Mouse (Mus musculus) v-Abl transformed pro-B cells (cell line): ENCODE results near the gene Ube2d1.

Source experiments
- in situ Hi-C, 2 experiments: fragments of 400-800 bp; cut with MboI; formaldehyde crosslinking; loops; one replicate each; pipeline ENCODE4 v1.15.1; 2025; ENCODE audit not compliant: unreplicated experiment in 2 of 2

The Ube2d1 gene

DNA sequence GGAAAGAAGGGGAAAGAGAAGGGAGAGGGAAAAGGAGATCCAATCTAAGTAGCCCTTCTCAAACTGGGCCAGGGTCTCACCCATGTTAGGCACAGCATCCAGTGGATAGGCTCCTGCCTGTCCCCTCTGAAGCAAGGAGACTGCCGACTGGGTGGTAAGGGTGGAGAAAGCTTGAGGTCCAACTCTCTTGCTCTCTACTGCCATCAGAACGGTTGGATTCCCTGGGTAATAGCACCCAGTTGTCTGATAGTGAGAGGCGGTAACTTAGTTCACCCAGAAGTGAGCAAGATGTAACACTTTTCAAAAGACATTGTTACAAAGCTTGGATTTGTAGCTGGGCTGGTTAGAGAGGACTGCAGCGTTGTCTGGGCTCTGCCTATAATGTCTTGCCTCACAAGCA lies 8.2 kb upstream of the Ube2d1 start:
- in situ Hi-C loops, result loop anchor here (5.0 to 10.0 kb wide), 3 partner anchors 36 to 58 kb away; partner anchors contain the start of genes Tfam (in 2 of the 2) and Cisd1 (in 1 of the 2)

DNA sequence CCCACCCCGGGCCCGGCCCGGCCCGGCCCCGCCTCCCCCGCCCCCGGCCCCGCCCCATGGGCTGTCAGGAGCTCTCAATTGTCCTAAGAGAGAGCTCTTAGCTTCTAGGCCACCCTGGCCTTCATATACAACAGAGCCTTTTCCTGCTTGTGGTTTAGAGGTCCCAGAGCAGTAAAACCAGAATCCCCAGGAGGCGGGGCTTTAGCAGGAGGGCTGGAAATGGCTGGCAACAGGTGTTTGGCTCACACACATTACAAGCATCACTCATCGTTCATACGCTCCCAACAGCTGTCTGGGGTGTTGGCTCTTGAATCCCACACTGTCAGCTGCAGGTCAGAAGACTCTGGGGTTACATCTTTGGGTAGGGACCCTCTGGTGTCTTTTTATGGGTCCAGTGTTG lies 7.2 kb upstream of the Ube2d1 start:
- in situ Hi-C loops, result loop anchor here (5.0 to 10.0 kb wide), 3 partner anchors 35 to 57 kb away; partner anchors contain the start of genes Tfam (in 2 of the 2) and Cisd1 (in 1 of the 2)

DNA sequence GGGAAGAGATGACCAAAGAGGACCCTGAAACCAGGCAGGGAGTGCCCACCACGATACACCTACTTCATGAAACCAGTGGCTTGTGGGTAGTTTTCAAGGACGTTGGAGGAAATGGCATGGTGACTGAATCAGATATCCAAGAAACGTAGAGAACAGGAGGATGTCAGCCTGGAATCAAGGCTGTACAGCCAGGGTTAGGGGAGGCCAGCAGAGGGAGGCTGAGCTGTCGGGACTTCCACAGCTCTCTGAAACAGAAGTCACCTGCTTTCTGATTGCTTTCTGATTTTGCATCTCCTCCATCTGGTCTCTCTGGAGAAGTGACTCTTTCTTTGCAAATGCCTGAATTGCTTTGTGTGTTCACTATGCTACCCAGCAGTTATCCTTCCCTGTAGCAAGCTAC lies 6.7 kb upstream of the Ube2d1 start:
- in situ Hi-C loops, result loop anchor here (5.0 to 10.0 kb wide), 3 partner anchors 34 to 57 kb away; partner anchors contain the start of genes Tfam (in 2 of the 2) and Cisd1 (in 1 of the 2)

DNA sequence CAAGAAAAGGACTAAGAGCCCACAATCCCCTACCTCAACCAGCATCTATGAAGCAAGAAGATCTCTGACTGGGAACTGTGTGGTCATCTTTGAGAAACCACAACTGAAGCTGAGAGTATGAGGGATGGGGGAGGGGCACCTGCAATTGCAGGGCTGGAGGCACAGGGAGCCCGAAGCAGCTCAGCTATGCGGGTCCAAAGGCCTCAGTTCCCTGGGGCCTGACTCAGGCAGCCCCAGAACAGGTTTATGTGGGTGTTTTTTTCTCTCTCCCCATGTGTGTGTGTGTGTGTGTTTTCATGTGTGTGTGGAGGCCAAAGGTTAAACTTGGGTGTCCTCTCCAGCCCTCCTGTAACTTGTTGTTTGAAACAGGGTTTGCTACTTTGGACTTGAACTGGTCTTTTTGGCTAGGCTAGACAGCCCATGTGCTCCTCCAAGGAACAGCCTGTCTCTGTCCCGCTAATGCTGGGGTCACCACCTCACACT lies 6.2 kb upstream of the Ube2d1 start:
- in situ Hi-C loops, result loop anchor here (5.0 to 10.0 kb wide), 3 partner anchors 34 to 56 kb away; partner anchors contain the start of genes Tfam (in 2 of the 2) and Cisd1 (in 1 of the 2)

DNA sequence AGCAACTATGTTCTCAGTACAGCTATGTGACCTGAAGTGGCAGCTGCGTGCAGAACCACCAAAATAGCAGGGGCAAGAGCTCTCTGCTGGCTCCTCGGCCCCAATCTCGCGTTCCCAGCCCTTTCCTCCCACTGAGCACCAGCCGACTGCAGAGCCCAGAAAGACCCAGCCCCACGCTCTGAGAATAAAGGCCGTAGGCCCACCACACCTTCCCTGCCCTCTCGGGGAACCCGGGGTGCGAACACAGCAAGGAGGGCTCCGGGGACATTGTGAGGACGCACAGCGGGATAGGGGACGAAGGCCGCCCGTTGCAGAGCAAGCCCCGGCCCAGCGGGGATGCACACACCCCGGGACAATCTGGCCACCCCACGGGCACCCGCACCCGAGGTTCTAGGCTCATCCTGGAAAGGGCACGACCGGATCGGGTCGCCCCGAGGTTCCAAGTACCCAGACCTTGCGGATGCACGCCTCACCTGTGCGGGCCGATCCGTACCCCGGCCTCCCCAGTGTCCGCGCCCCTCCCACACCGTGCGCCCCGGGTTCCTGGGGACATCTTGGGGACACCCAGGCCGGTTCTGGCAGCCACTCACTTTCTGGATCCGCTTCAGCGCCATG lies 444 bp downstream of the Ube2d1 start:
- in situ Hi-C loops, result no loop called here

DNA sequence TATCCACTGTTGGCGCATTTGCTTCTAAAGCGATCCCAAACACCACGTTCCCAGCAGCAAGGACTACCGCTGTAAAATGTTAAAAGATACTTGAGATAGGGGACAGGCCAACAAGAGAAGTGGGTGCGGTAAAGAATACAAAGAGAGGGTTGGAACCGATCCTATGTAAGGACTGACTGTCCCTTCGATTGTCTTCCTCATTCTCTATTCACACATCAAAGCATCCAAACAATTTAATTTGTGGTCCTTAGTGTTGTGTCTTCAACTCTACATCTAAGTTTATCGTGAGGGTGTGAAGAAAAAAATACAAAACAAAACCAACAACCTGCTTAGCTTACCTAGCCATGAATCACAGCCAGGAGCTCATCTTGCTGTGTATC lies 941 bp downstream of the Ube2d1 start:
- in situ Hi-C loops, result no loop called here

DNA sequence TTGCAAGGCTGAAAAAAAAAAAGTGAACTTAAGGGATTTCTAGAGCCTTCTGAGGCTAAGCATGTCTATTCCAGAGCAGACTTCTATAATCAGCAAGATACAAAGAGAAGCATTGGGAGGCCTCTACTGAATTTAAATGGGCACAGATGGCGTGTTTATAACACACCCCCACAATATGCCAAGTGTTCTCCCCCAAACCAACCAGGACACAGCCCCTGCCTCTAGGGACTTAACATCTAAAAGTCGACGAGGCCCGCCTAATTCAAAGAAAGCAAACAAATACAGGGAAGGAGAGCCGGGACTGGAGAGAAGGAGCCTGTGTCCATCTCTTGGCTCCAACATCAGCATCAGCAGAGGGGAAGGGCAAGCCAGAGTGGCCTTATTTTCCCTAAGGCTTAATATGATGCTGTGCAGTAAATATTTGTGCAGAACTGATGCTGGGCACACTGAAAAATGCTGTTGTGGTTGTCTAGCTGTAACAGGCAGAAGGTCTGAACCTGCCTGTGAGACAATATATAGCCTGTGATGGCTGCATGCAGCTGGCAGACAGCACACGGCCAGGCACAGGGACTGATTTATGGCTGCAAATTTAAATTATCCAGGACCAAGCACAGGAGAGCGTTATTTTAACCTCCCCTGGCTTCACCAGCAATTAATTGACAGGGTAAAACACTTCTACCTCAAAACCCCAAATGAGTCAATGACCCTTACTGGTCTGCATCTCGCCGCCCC lies 11.9 kb downstream of the Ube2d1 start:
- in situ Hi-C loops, result no loop called here

DNA sequence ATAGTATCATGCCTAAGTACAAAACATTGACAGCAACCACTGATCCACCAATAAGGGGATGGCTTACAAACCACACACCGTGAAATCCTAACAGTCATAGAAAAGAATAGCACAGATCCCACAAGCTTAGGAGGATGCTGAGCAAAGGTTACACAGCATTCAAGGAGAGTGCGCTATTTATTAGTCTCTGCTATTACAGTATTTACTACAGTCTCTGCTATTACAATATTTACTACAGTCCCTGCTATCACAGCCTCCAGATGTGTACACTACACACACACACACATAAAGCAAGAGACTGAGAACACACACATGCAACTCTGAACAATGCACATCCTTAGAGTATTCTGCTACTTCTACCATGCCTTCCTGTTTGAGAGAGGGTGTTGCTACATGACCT lies 17.1 kb downstream of the Ube2d1 start:
- in situ Hi-C loops, result no loop called here

DNA sequence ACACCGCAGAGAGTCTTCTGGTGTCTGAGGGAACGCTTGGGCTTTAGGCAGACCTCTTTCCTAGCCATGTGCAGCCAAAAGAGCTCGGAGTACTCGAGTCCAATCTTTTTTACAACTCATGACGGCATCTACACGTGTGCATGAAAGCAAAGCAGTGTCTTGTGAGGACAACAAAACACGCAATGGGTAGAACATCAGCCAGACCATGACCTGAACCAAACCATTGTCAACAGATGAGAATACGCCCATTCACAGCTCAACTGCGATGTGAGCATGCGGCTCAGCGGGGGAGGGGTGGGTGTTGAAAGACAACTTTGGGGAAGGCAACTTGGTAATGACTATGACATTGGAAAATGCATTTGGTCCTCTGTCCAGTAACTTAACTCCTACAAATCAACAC lies 17.6 kb downstream of the Ube2d1 start:
- in situ Hi-C loops, result no loop called here

DNA sequence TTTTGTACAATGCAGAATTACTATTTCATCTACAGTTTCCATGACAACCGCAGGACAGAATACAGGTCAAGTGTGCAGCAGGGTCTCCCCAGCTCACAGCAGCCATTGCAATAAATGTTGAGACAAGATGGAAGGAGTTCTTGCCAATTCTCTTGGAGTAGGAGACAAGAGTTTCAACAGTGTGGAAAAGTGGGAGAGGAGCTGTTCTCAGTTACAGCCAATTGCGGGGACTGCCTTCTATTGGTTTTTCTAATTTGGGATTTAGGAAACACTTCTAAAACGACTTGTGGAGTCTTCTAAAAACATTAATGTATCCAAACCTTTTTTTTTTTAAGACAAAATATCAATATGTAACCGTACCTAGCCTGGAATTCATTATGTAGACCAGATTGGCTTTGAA lies 20.0 kb downstream of the Ube2d1 start:
- in situ Hi-C loops, result no loop called here

DNA sequence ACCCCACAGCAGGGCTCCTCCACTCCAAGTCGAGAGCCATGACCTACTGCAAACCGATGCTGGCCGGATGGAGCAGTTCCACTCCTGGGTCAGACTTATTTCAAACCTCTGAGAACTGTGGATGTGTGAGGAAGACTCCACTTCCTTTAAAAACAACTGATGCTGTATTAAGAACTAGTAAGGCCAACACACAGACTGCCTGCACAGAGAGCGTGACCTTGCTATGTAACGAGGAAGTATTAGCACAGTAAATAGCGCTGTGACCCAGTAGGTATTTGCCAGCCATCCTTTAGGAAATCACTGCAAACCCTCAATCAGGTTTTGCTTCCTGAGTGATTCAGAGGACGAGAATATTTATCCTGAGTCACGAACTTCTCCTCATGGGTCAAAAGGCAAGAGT lies 23.4 kb downstream of the Ube2d1 start:
- in situ Hi-C loops, result no loop called here

DNA sequence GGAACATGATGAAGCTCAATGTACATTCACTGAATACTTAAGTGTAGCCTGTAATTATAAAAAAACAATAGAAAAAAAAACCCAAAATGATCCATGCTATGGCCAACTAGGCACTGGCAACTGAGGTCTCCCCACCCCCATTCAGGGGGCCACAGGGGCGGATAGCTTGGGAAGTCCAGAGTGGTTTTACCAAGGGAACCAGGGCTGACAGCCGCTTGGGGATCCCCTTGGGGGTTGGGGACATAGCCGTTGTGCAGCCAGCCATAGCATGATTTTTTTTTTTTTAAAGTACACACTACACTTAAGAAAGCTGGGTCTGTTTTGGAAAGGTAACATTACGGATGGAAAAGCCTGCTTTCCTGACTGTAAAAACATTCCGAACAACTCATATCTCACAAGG lies 26.1 kb downstream of the Ube2d1 start:
- in situ Hi-C loops, result loop anchor here (5.0 kb wide), 1 partner anchor 33 kb away; no protein-coding TSS in a partner anchor

DNA sequence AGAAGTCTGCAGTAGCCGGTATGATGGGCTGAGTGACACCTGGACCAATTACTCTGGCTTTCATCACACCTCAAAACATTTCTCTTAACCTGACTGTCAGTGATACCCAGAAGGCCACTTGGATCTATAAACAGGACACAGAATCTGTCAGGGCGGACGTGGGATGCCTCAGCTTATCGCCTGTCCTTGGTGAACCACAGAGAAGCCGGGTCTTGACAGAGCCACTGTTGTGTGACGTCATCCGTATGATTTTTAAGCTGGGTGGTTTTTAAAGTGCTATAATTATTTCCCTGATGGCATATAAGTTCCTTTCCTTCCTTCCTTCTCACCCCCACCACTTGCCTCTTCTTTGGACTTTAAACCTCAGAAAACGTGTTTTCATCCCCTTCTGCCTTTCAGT lies 26.5 kb downstream of the Ube2d1 start:
- in situ Hi-C loops, result loop anchor here (5.0 kb wide), 1 partner anchor 34 kb away; no protein-coding TSS in a partner anchor

DNA sequence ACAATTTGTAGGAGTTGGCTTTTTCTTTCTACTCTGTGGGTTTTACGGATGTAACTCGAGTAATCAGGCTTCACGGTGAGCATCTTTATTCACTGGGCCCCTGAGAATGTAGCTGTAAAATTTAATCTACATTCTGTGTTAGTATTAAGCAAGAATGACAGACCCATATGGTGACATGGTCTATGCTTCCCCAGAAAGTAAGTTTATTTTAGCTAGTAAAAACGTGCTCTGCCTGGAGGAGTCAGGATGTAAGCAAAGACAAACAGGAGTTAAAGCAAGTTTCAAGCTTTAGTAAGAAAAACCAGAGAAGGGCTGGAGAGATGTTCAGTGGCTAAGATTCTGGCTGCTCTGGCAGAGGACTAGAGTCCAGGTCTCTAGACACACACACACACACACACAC lies 31.9 kb downstream of the Ube2d1 start:
- in situ Hi-C loops, result no loop called here

DNA sequence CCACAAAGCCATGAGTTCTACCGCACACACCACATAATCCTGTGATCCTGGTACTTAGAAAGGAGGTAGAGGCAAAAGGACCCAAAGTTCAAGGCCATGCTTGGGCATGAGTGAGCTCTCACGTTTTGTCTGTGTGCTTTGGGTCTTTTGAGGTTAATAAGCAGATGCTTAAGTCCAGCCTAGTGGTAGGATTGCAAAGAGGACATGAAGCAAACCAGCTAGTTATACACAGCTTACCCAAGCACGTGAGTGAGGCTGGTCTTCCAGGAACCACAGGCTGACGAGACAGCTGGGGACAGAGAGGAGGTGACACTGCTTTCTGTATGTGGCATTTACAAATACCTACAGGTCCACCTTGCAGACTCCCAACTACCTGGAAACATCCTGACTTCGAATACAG lies 32.6 kb downstream of the Ube2d1 start:
- in situ Hi-C loops, result no loop called here

DNA sequence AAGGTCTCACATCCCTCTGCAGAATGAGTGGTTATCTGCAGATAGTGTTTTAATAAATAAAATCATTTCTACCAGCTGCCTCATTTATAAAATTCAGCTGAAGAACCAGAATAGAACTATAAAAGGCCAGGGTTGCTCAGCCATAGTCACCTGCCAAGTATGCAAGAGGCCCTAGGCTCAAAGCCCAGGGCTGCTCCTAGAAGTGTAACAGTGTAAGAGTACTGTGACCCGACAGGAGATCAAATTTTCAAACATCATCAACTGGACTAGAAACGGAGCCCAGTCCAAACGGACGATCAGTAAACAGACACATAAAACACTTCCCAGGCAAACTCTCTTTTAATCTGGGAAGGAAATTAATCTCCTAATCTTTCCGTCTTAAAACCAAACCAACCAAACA lies 33.2 kb downstream of the Ube2d1 start:
- in situ Hi-C loops, result no loop called here

DNA sequence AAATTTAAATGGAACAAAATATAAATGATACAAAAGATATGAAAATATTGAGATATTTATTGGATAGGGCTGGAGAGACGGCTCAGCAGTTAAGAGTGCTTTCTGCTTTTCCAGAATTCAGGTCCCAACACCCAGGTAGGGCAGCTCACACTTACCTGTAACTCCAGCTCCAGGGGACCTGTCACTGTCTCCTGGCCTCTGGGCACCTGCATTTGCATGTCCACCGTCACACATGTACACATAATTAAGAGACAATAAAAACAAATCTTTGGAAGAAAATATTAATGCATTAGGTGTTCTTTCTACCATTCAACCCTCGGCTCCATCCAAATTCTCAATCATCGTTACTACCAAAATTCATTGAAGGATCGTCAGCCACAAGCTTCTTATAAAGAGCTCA lies 33.8 kb downstream of the Ube2d1 start:
- in situ Hi-C loops, result no loop called here

DNA sequence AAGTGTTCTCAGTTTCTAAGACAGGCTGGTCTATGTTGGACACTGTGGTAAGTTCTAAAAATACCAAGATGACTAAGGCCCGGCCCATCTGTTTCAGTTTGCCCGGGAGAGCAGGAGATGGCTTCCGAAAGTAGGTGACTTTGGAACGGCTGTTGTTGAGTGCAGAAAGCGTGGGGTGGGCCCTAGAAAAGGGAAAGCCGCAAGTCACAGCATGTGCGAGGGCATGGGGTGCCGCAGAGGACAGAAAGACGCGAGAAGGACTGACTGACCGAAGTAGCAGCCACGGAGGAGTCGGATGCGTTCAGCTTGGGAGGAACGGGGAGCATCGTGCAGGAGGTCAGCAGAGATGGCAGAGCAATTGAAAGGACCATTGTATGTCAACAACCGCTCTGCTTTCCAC lies 34.6 kb downstream of the Ube2d1 start:
- in situ Hi-C loops, result no loop called here

DNA sequence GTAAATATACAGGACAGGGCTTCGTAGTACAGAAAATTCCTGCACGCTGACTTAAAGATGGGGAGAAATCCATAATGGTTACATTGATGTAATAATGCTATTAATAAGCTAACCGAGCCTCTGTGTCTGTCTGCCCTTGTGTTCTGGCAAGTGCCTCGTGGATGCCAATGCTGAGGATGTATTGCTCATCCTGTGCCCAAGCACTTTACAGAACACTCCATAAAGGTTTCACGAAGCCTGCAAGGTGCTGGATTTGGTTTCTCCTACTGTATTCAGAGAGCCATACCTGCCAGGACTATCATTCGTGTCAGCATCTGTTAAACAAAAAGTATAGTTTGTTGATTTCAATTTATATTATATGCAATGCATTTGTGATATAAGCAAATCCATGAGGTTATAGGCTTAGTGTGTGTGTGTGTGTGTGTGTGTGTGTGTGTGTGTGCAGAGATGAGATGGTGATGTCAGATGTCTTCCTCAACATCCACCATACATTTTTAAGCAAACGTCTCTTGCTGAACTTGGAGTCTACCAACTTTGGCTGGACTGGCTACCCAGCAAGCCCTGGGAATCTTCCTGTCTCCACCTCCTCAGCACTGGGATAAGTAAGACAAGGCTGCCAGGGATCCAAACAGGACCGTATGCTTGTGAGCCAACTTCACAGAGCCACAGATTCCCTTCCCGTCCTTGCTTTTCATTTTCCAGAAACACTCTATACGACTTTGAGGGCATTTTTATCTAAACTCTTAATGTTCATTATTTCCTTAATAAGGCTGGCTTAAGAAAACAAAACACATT lies 35.8 kb downstream of the Ube2d1 start:
- in situ Hi-C loops, result loop anchor here in 1 of 2 experiments (25.0 kb wide), 2 partner anchors 138 to 1887 kb away; partner anchors contain the start of gene Cdk1

DNA sequence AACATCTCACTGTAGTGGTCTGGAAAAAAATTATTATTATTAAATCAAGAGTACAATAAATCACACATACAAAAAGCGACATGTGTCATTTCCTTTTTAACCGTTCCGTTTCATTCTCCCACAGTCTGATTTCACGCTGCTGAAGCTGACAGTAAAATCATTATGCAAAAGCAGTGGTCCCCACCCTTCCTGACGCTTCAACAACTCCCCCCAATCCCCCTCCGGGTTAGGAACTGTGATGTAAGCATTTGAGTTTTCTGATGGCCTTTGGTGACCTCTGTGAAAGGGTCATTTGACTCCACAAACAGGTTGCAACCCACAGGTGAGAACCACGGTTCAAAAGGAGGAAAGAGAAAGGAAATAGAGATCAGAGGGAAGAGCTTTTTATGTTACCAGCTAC lies 38.1 kb downstream of the Ube2d1 start:
- in situ Hi-C loops, result loop anchor here in 1 of 2 experiments (25.0 kb wide), 2 partner anchors 140 to 1885 kb away; partner anchors contain the start of gene Cdk1
